Mouse (Mus musculus) neural tube, embryonic 11.5 days (tissue): ENCODE results near the gene Coq8b. TPM values are rescaled to one million over a fixed set of nuclear protein-coding genes. Genes with fewer than 3 reads are reported as not detected.

Experiments
- ATAC-seq: fragments of 200-750 bp; cut with Nextera tagmentation; 2 replicates; pipeline ENCODE4 v1.8.0; 2017; ENCODE audit warnings: moderate number of reproducible peaks, mild to moderate bottlenecking, moderate TSS enrichment, moderate library complexity; ENCODE audit not compliant: insufficient read depth, low FRiP score, low TSS enrichment
- DNase-seq: peaks from one replicate; pipeline ENCODE4 v3.0.0-alpha.2; 2015; ENCODE audit warnings: low spot score
- H3K27ac ChIP-seq: fragments of 300-500 bp; sonication (generic); 2 replicates; pipeline ENCODE4 v1.5.1; 2014; ENCODE audit warnings: low read depth, mild to moderate bottlenecking, low read length
- H3K27me3 ChIP-seq: fragments of 300-500 bp; sonication (generic); 2 replicates; pipeline ENCODE4 v1.6.1; 2014; ENCODE audit warnings: mild to moderate bottlenecking, low read length, mixed read lengths; ENCODE audit not compliant: control insufficient read depth, insufficient read depth
- H3K36me3 ChIP-seq: fragments of 300-500 bp; sonication (generic); 2 replicates; pipeline ENCODE4 v1.6.1; 2014; ENCODE audit warnings: mild to moderate bottlenecking, low read length, moderate library complexity, mixed read lengths; ENCODE audit not compliant: control insufficient read depth, insufficient read depth
- H3K4me1 ChIP-seq: fragments of 300-500 bp; sonication (generic); 2 replicates; pipeline ENCODE4 v1.6.1; 2014; ENCODE audit warnings: low read length, mixed read lengths; ENCODE audit not compliant: control insufficient read depth, insufficient read depth
- H3K4me2 ChIP-seq: fragments of 300-500 bp; sonication (generic); 2 replicates; pipeline ENCODE4 v1.6.1; 2014; ENCODE audit warnings: low read depth, mild to moderate bottlenecking, moderate library complexity
- H3K4me3 ChIP-seq: fragments of 300-500 bp; sonication (generic); 2 replicates; pipeline ENCODE4 v1.5.1; 2014; ENCODE audit warnings: low read depth, low read length
- H3K9ac ChIP-seq: fragments of 300-500 bp; sonication (generic); 2 replicates; pipeline ENCODE4 v1.6.1; 2014; ENCODE audit warnings: mild to moderate bottlenecking, low read length
- H3K9me3 ChIP-seq: fragments of 300-500 bp; sonication (generic); 2 replicates; pipeline ENCODE4 v1.6.1; 2016; ENCODE audit warnings: low read length; ENCODE audit not compliant: control insufficient read depth
- WGBS: fragments of 180-500 bp; shearing (Covaris S2); extraction: QIAGEN DNeasy Blood & Tissue Kit; methylation state at CpG from one replicate; pipeline ENCODE4 v1.1.7; 2014; 5-methylcytosine and 5-hydroxymethylcytosine counted together
- polyA plus RNA-seq: library from polyadenylated mRNA; unstranded; fragments of >200 nt; fragmentation: Nextera tagmentation; extraction: Ambion mirVana; gene quantifications from 2 replicates; pipeline ENCODE4 v1.2.1, GENCODE M21; 2014

Coq8b gene
- polyA plus RNA-seq, 1 experiment from 2014 or later: 17.1 TPM

GRCm38 (mm10) chr7:27197634-27198033, 35.2 kb upstream of the Coq8b start:
- Histone ChIP-seq H3K4me3 (no peak overlapping the region), H3K9ac (no peak overlapping the region)

DNA sequence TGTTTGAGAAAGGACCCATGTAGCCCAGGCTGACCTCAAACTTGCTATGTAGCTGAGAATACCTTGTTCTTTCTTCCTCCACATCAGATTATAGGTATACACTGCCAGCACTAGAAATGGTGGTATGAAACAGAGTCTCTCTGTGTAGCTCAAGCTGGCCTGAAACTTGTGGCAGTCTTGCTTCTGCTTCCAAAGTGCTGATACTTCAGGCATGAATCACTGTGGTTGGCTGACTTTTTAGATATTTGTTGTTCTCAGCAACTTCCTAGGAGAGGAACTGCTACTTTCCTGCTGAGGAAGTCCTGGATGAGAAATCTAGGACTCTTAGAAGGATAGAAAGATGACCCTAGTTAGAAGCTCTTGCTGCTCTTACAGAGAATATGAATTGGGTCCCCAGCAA, 34.5 kb upstream of the Coq8b start:
- no peak overlapping the region for H3K4me3 ChIP-seq
- no peaks in the 10 kb centered on the region for H3K36me3 ChIP-seq
- H3K4me1 ChIP-seq: peaks cover 4% of the 10 kb centered on the region
- H3K27me3 ChIP-seq: no peaks in the 10 kb centered on the region
- H3K9ac ChIP-seq: no peak overlapping the region
- DNase-seq (no peak), ATAC-seq (no peak)
- H3K4me2 ChIP-seq: no peak overlapping the region
- no peak overlapping the region for H3K27ac ChIP-seq
- no peaks in the 10 kb centered on the region for H3K9me3 ChIP-seq

More at GRCm38 (mm10) chr7:27197634-27198033, 35.2 kb upstream of the Coq8b start:
- H3K36me3 ChIP-seq: peaks cover 4% of the 10 kb centered on the region
- no peak overlapping the region for H3K27ac ChIP-seq
- no peak overlapping the region for H3K4me2 ChIP-seq
- H3K27me3 ChIP-seq: no peaks in the 10 kb centered on the region
- H3K4me1 ChIP-seq: peaks cover 4% of the 10 kb centered on the region
- DNase-seq: no peak
- H3K9me3 ChIP-seq: no peaks in the 10 kb centered on the region
- ATAC-seq: no peak
- WGBS: 90% methylated on average over 8 of the region's 8 CpGs

- Histone ChIP-seq H3K4me1 (peaks cover 4% of the 10 kb centered on the region), H3K27ac (no peak overlapping the region), H3K4me3 (no peak overlapping the region), H3K9ac (no peak overlapping the region), H3K4me2 (no peak overlapping the region), H3K27me3 (no peaks in the 10 kb centered on the region), H3K9me3 (no peaks in the 10 kb centered on the region), H3K36me3 (no peaks in the 10 kb centered on the region)
- ATAC-seq (no peak), DNase-seq (no peak)
- WGBS: 88% methylated on average over 8 of the region's 8 CpGs
These were observed 34.0 kb upstream of the Coq8b start for GRCm38 (mm10) chr7:27198779-27199178.

DNA sequence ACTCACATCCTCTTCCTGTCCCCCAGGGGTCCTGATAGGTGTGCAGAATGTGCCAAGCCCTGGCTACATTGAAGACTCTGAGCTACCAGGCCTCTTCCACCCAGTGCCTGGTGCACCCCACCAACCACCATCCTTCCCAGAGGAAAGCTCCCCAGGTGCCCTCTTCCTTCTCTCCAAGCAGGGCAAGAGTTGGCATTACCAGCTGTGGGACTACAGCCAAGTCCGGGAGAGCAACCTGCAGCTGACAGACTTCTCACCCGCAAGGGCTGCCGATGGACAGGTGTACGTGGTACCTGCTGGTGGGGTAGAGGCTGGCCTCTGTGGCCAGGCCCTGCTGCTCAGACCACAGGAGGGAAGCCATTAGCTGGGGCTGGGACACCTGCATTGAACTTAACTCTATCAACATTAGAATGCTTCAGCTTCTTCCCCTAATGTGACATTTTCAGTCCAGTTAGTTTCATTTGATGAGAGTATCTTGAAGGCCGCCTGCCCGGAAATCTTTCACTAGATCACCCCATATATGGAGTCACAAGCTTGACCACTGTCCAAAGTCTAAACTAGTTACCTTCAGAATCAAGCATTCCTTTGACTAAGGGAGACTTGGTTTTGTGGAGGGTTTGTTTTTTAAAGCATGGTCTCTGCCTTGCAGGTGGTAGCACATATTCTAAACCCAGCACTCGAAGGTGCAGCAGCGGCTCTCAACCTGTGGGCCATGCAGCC, 28.9 kb upstream of the Coq8b start:
- no peak for ATAC-seq
- H3K9me3 ChIP-seq: no peaks in the 10 kb centered on the region
- H3K4me2 ChIP-seq: no peak overlapping the region
- no peaks in the 10 kb centered on the region for H3K4me1 ChIP-seq
- no peak overlapping the region for H3K4me3 ChIP-seq
- H3K27me3 ChIP-seq: no peaks in the 10 kb centered on the region
- no peak for DNase-seq
- H3K27ac ChIP-seq: no peak overlapping the region
- WGBS: 90% methylated on average over 8 of the region's 8 CpGs
- H3K36me3 ChIP-seq: no peaks in the 10 kb centered on the region
- H3K9ac ChIP-seq: no peak overlapping the region

GRCm38 (mm10) chr7:27212626-27213025, 20.2 kb upstream of the Coq8b start:
- no peaks in the 10 kb centered on the region for H3K9me3 ChIP-seq
- H3K4me1 ChIP-seq: no peaks in the 10 kb centered on the region
- H3K9ac ChIP-seq: no peak overlapping the region
- peaks cover 10% of the 10 kb centered on the region for H3K36me3 ChIP-seq
- H3K27ac ChIP-seq: no peak overlapping the region
- H3K4me3 ChIP-seq: no peak overlapping the region
- no peak for DNase-seq
- 85% methylated on average over 2 of the region's 2 CpGs for WGBS
- ATAC-seq: no peak
- no peak overlapping the region for H3K4me2 ChIP-seq
- no peaks in the 10 kb centered on the region for H3K27me3 ChIP-seq

GRCm38 (mm10) chr7:27218586-27218985, 14.2 kb upstream of the Coq8b start:
- WGBS: 79% methylated on average over 7 of the region's 7 CpGs

DNA sequence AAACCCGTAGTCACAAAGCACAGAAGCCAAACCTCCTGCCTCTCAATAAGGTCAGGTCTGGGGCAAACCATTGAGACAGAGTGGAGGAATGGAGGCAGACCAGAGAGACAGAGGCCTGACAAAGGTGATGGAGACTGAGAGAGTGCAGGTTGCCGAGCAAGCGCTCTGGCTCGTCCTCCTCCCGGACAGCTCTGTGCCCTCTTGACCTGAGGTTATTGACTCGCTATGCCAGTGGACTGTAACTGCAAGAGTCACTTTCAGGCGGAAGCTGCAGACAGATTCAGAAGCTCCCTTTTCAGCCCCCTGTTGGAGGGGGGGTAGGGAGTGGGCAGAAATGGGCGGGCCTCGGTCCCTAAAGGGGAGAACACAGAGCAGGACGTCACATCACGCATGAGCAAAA, 12.9 kb upstream of the Coq8b start:
- no peaks in the 10 kb centered on the region for H3K9me3 ChIP-seq
- WGBS: 79% methylated on average over 11 of the region's 11 CpGs
- H3K4me2 ChIP-seq: no peak overlapping the region
- no peak overlapping the region for H3K9ac ChIP-seq
- peaks cover 2% of the 10 kb centered on the region; the same call in 1 of the 2 replicates for H3K4me1 ChIP-seq
- no peaks in the 10 kb centered on the region for H3K27me3 ChIP-seq
- ATAC-seq (no peak), DNase-seq (no peak)
- no peak overlapping the region for H3K4me3 ChIP-seq
- H3K27ac ChIP-seq: no peak overlapping the region
- 0 out of 2 replicates have a peak, but pooled peaks cover 3% of the 10 kb centered on the region for H3K36me3 ChIP-seq

More at GRCm38 (mm10) chr7:27218586-27218985, 14.2 kb upstream of the Coq8b start:
- Histone ChIP-seq H3K9ac (no peak overlapping the region), H3K4me1 (no peaks in the 10 kb centered on the region), H3K9me3 (no peaks in the 10 kb centered on the region), H3K4me2 (no peak overlapping the region), H3K27me3 (no peaks in the 10 kb centered on the region), H3K36me3 (peaks cover 3% of the 10 kb centered on the region; the same call in 1 of the 2 replicates), H3K27ac (no peak overlapping the region), H3K4me3 (no peak overlapping the region)
- no peak for ATAC-seq
- DNase-seq: no peak

GRCm38 (mm10) chr7:27221939-27222338, 10.9 kb upstream of the Coq8b start:
- H3K4me1 ChIP-seq: peaks cover 16% of the 10 kb centered on the region
- no peak overlapping the region for H3K9ac ChIP-seq
- no peak overlapping the region for H3K4me3 ChIP-seq
- WGBS: 82% methylated on average over 6 of the region's 6 CpGs
- no peak for DNase-seq
- no peak overlapping the region for H3K27ac ChIP-seq
- H3K9me3 ChIP-seq: no peaks in the 10 kb centered on the region
- 0 out of 2 replicates have a peak, but pooled peaks cover under 1% of the 10 kb centered on the region for H3K36me3 ChIP-seq
- ATAC-seq: no peak
- H3K4me2 ChIP-seq: no peak overlapping the region
- no peaks in the 10 kb centered on the region for H3K27me3 ChIP-seq

GRCm38 (mm10) chr7:27222538-27222937, 10.3 kb upstream of the Coq8b start:
- DNase-seq (no peak), ATAC-seq (no peak)
- Histone ChIP-seq H3K9me3 (no peaks in the 10 kb centered on the region), H3K4me1 (peaks cover 21% of the 10 kb centered on the region), H3K4me3 (no peak overlapping the region), H3K9ac (no peak overlapping the region), H3K27me3 (no peaks in the 10 kb centered on the region), H3K27ac (no peak overlapping the region), H3K36me3 (no peaks in the 10 kb centered on the region), H3K4me2 (no peak overlapping the region)
- 81% methylated on average over 1 of the region's 1 CpGs for WGBS
